Mouse (Mus musculus) erythroblast, embryonic 14.5 days (primary cell): Measurements from ENCODE around the gene H2-DMa. TPM values are rescaled to one million over a fixed set of nuclear protein-coding genes. Genes with fewer than 3 reads are reported as not detected.

Experiments
- H3K27me3 ChIP-seq: 2 replicates; pipeline ENCODE4 v1.6.1; 2012; ENCODE audit warnings: inconsistent platforms; ENCODE audit not compliant: control insufficient read depth
- H3K36me3 ChIP-seq: 2 replicates; pipeline ENCODE4 v1.6.1; 2012; ENCODE audit warnings: mild to moderate bottlenecking, inconsistent platforms; ENCODE audit not compliant: control insufficient read depth
- H3K4me1 ChIP-seq: 2 replicates; pipeline ENCODE4 v1.6.1; 2012; ENCODE audit warnings: inconsistent platforms; ENCODE audit not compliant: control insufficient read depth
- H3K4me3 ChIP-seq: replicated peaks from 2 replicates; pipeline ENCODE3; 2012; ENCODE audit warnings: moderate library complexity, mild to moderate bottlenecking, inconsistent platforms
- H3K9me3 ChIP-seq: 2 replicates; pipeline ENCODE4 v1.6.1; 2012; ENCODE audit warnings: low read length, inconsistent platforms, mixed read lengths; ENCODE audit not compliant: control insufficient read depth
- GATA1 ChIP-seq: IDR thresholded peaks from 2 replicates; pipeline ENCODE4 v1.6.1; 2012; ENCODE audit warnings: low read length, inconsistent platforms, mixed read lengths
- TAL1 ChIP-seq: IDR thresholded peaks from 3 replicates; pipeline ENCODE4 v1.6.1; 2012; ENCODE audit warnings: low read length, inconsistent platforms, mixed read lengths
- polyA plus RNA-seq: library from polyadenylated mRNA; stranded (reverse); fragments of >175 nt; gene quantifications from 2 replicates; pipeline ENCODE4 v1.2.3, GENCODE M21; 2012

The H2-DMa gene
- polyA plus RNA-seq, 1 experiment: 0.46 TPM

DNA sequence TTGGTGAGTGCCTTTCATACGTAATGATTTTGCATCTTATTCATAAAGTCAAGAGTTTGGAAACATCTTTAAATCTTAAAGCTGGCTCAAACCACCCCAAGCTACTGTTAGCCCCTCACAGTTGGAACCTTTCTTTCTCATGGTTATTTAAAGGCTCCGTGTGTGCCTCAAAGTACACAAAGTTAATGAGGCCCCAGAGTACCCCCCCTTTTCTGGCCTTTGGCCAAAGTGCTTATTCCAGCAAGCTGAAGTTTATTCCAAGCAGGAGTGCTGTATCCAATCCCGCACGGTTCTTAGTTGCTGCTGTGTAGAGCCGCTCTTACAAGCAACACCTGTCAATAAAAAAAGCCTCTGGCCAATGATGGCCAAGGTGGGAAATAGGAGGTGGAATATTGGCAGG, 19.8 kb upstream of the H2-DMa start:
- Histone ChIP-seq H3K4me1 (peaks cover 11% of the 10 kb centered on the region), H3K36me3 (no peaks in the 10 kb centered on the region), H3K27me3 (peaks cover 8% of the 10 kb centered on the region), H3K9me3 (no peaks in the 10 kb centered on the region), H3K4me3 (no peak overlapping the region)
- TF ChIP-seq GATA1 (no peak), TAL1 (no peak)

- Histone ChIP-seq H3K27me3 (peaks cover under 1% of the 10 kb centered on the region; the same call in 1 of the 2 replicates), H3K36me3 (no peaks in the 10 kb centered on the region), H3K4me1 (peaks cover 11% of the 10 kb centered on the region), H3K9me3 (no peaks in the 10 kb centered on the region), H3K4me3 (no peak overlapping the region)
- TF ChIP-seq TAL1 (no peak), GATA1 (no peak)
Observed at GRCm38 (mm10) chr17:34101185-34101584, 18.2 kb upstream of the H2-DMa start.

DNA sequence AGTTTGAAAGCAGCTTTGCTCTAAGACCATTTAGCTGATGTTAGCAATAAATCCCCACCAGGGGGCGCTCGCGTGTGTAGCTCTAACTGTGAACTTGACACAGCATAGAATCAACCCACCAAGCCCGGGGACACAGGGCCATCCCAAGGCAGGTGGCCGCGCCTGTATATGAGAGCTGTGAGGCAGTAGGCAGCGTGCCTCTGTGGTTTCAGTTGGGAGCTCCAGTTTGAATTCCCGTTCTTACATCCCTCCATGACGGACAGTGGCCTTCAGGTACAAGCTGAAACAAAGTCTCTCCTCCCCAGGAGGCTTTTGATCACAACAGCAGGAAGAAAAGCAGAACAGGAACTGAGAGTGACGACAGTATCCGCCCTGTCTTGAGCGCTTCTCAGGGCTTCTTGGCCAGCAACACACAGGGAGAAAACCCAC, 17.7 kb upstream of the H2-DMa start:
- Histone ChIP-seq H3K4me1 (peaks cover 11% of the 10 kb centered on the region), H3K4me3 (peak overlapping the region; percentile 29), H3K9me3 (no peaks in the 10 kb centered on the region), H3K36me3 (no peaks in the 10 kb centered on the region), H3K27me3 (no peaks in the 10 kb centered on the region; the same call in 1 of the 2 replicates)
- no peak for TF ChIP-seq TAL1
- no peak for TF ChIP-seq GATA1

GRCm38 (mm10) chr17:34102831-34103230, 16.5 kb upstream of the H2-DMa start:
- H3K9me3 ChIP-seq: no peaks in the 10 kb centered on the region

GRCm38 (mm10) chr17:34104804-34105203, 14.5 kb upstream of the H2-DMa start:
- H3K4me3 ChIP-seq: no peak overlapping the region
- TF ChIP-seq TAL1 (no peak), GATA1 (no peak)
- peaks cover 14% of the 10 kb centered on the region for H3K36me3 ChIP-seq
- H3K4me1 ChIP-seq: peaks cover 4% of the 10 kb centered on the region
- no peaks in the 10 kb centered on the region; the same call in 1 of the 2 replicates for H3K27me3 ChIP-seq
- no peaks in the 10 kb centered on the region for H3K9me3 ChIP-seq

More at GRCm38 (mm10) chr17:34102831-34103230, 16.5 kb upstream of the H2-DMa start:
- TF ChIP-seq GATA1 (no peak), TAL1 (no peak)
- Histone ChIP-seq H3K4me3 (no peak overlapping the region), H3K36me3 (peaks cover 5% of the 10 kb centered on the region), H3K4me1 (peaks cover 11% of the 10 kb centered on the region), H3K27me3 (no peaks in the 10 kb centered on the region; the same call in 1 of the 2 replicates)

- peaks cover 32% of the 10 kb centered on the region for H3K36me3 ChIP-seq
- TF ChIP-seq TAL1: no peak
- no peak for TF ChIP-seq GATA1
- H3K4me3 ChIP-seq: no peak overlapping the region
- H3K9me3 ChIP-seq: no peaks in the 10 kb centered on the region
- peaks cover 3% of the 10 kb centered on the region for H3K4me1 ChIP-seq
- no peaks in the 10 kb centered on the region; the same call in 1 of the 2 replicates for H3K27me3 ChIP-seq
Observed at GRCm38 (mm10) chr17:34106555-34106954, 12.8 kb upstream of the H2-DMa start.

GRCm38 (mm10) chr17:34107109-34107867, 12.1 kb upstream of the H2-DMa start:
- H3K4me3 ChIP-seq: no peak overlapping the region
- H3K4me1 ChIP-seq: peaks cover 1% of the 10 kb centered on the region
- H3K9me3 ChIP-seq: no peaks in the 10 kb centered on the region
- no peaks in the 10 kb centered on the region; the same call in 1 of the 2 replicates for H3K27me3 ChIP-seq
- H3K36me3 ChIP-seq: peaks cover 39% of the 10 kb centered on the region
- TF ChIP-seq GATA1 (no peak), TAL1 (no peak)

- Histone ChIP-seq H3K36me3 (peaks cover 51% of the 10 kb centered on the region), H3K9me3 (no peaks in the 10 kb centered on the region), H3K4me1 (peaks cover 2% of the 10 kb centered on the region), H3K4me3 (no peak overlapping the region), H3K27me3 (no peaks in the 10 kb centered on the region; the same call in 1 of the 2 replicates)
- no peak for TF ChIP-seq GATA1
- no peak for TF ChIP-seq TAL1
Observed at GRCm38 (mm10) chr17:34108460-34108859, 10.9 kb upstream of the H2-DMa start.

DNA sequence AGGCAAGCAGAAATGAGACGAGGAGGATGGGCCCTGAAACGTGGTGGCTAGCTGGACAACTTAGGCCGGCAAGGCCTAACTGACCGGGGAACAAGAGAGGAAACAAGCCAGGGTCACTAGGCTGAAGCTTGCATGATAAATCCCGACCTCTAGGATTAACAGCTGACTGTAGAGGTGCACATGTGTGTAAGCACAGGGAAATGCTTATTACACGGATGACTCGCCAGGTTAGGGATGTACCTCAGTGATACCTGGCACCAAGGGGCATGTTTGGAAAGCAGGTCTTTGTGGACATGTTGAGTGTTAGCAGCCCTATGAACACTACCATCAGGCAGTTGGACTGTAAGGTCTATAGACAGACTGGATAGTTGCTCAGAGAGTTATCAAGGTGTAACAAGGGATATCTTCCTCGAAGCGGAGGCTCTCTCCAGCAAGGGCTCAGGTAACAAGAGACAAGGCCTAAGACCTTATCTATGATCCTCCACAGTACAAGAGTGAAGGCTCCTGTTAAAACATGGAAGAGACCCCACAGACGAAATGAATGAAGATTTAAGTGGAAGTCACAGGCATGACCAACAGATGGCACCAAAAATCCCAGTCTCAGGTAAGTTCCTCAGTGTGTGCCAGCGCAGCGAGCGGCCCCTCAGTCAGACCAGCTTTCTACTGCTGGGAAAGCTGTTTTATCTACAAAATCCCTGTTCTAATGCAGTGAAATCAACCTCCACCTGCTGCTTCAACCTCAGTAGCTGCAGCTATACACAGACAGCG, 10.1 kb upstream of the H2-DMa start:
- Histone ChIP-seq H3K9me3 (no peaks in the 10 kb centered on the region), H3K36me3 (peaks cover 59% of the 10 kb centered on the region), H3K4me1 (peaks cover 2% of the 10 kb centered on the region)

More for the DNA sequence above, 10.1 kb upstream of the H2-DMa start:
- H3K27me3 ChIP-seq: no peaks in the 10 kb centered on the region; the same call in 1 of the 2 replicates
- H3K4me3 ChIP-seq: no peak overlapping the region
- TF ChIP-seq TAL1: no peak
